Mouse (Mus musculus): ENCODE data around the gene Taf7l.

Taf7l gene

DNA sequence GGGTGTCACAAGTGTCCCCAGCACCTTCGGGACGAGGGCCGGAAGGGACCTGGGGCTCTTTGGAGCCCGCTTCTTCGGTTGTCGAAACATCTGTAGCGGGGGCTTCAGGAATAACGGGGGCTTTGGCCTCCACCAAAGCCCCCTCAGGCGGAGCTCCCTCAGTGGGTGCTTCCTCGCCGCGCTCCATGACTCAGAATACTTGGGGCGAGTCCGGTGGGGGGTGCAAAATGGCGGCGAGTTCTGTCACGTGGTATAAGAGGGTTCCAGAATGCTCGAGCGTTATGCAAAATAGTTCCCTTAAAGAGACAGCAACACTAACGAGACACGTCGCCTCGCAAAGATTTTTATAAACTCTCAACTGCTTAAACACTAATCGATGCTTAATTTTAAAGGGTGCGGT lies at the start of gene Taf7l:
Gene Taf7l (minus strand): TSS at position 201 of the 400 bp plus-strand sequence.
- DNase-seq (ENCODE audit: low spot score in 2 of 2): no peak

DNA sequence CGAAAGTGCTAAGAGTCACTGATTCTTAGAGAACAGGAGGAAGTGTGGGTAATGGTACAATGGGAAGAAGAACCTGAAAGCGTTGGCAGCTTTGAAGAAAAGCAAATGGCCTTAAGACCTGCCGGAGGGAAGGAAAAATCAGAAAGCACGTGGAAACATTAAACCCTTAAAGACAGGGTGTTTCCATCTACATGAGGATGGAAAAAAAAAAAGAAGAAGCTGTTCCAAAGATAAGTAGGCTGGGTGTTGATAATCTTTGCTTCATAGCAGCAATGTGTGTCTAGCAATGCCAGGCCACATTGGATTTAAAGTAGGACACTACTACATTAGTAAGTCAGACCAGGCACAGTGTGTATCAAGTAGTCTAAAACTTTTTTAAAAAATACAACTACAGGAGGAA lies 49.0 kb upstream of the Taf7l start:
- no peak for DNase-seq (ENCODE audit: low spot score in 2 of 2)

DNA sequence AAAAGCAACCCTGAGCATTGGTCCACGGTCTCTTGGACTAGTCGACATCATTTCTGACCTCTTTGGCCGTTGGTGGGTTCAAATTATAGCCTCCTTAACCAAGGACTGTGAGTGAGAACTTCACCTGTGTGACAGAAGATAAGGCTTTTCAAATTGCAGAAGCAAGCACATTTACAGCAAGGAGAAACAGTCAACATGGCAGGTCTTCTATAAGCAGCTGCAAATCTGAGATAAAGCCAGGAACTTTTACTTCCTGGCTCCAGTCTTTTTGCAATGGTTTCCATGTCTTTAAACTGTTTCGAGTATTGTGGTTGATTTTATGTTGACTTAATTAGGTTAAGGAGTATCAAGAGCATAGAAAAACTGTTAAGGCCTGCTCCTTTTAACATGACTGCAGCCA lies 47.5 kb upstream of the Taf7l start:
- DNase-seq (ENCODE audit: low spot score in 2 of 2): no peak

DNA sequence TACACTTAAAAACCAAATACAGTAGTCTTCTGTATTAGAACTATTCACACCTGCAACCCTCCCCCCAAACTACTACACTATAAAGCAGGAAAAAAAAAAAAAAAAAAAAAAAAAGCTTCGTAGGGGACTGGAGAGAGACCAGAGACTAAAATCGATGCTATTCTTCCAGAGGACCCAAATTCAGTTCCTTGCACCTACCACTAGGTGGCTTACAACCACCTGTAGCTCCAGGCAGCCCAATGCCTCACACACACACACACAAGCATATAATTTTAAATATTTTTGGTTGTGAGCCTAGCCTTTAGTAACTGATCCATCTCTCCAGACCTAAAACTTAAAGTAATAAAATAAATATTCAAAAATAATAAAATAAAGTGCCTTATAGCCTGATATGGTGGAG lies 33.2 kb upstream of the Taf7l start:
- no peak for DNase-seq (ENCODE audit: low spot score in 2 of 2)

DNA sequence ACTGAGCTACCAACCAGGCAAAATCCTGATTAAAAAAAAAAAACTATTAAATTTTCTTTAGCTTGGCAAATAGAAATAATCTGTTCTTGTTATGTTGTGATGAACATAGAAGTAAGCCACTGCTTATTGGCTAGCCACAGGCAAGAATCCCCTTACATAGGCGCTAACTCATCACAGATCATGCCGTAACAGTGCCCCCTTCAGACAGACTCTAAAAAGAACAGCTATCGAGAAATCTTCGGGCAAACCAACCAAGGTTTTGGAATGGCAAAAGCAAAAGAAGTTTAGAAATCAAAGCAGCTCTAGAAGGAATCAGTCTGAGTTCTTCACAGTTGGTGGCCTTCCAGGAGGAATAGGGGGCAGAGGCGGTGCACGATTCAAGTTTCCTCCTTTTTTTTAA lies 31.7 kb upstream of the Taf7l start:
- DNase-seq (ENCODE audit: low spot score in 2 of 2): no peak

DNA sequence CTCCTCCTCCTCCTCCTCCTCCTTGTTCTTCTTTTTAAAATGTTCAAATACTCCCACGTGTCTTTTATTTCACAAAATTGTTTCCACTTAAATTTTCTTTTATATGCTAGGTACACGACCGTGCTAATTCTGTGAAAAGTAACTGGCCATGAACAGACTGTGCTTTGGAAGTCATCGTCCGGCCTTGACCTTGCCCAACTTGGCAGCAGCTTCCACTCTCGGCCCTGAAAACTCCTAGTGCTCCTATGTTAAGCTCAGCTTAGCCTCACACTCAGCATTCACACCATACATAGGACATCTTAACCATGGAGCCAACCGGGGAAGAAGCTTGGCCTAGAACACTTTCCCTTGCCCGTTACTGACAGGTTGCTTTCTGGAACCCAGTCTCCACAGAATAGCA lies 24.4 kb upstream of the Taf7l start:
- DNase-seq (ENCODE audit: low spot score in 2 of 2): no peak

DNA sequence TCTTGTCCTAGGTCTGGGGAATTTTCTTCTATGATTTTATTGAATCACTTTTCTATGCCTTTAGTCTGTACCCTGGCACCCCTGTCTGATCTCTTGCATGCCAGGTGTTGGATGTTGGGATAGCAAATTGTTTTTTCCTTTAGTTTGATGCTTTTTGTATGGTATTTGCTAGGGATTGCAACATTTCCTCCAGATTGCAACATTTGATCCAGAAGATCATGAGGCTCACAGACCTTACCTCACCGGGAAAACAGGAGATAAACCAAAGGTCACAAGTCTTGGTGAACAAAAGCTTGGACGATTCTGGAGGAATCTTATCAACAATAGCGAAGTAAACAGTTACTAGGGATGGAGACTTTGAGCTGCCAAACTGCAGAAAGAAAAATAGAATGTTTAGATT lies 5.4 kb upstream of the Taf7l start:
- DNase-seq (ENCODE audit: low spot score in 2 of 2): no peak

DNA sequence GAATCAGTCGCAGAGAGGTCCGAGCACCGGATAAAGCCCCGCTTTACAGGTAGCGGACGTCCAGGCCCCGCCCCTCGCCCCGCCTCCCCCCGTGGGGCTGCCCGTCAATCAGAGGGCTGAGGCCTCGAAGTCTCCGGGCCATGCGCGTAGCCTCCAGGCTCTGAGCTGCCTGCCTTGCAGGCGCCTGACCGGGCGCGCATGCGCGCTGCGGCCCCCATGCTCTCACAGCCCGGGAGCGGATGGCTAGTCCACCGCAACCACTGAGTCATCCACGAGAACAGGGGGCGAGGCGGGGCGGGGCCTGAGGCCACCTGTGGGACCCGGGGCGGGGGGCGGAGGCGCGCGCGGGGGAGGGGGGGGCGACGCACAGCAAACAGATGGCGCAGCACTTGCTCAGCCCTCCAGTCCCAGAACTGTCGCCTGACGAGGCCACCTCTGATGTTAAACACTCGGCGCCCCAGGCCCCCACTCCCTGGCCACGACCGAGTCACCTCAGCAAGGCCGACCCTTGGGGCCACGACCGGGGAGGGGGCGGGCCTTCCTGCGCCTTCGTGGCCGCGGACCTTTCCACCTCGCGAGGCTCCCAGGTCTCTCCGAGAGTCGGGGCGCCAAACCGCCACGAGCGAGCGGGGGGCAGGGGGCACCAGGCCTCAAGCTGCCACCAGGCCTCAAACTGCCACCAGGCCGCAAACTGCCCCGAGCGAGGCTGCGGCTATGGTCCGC lies 1.1 kb downstream of the Taf7l start:
- no peak for DNase-seq (ENCODE audit: low spot score in 2 of 2)

DNA sequence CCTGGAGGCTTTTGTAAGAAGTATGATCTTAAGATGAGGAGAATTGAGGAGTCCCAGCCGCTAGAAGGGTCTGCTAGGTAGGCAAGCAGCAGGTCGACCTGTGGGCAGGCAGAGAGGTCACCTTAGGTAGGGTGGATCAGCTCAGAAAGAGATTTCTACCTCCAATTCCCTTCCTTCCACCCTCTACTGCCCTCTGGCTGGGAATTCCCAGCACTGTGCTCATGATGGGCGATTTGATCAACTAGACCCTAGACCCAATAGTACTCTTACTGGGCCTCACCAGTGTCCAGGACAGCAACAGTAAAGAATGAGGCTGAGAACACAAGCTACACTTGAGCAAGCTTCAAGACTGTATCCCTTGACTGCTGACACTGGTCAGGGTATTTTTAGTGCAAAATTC lies 49.0 kb downstream of the Taf7l start:
- no peak for DNase-seq (ENCODE audit: low spot score in 2 of 2)

DNA sequence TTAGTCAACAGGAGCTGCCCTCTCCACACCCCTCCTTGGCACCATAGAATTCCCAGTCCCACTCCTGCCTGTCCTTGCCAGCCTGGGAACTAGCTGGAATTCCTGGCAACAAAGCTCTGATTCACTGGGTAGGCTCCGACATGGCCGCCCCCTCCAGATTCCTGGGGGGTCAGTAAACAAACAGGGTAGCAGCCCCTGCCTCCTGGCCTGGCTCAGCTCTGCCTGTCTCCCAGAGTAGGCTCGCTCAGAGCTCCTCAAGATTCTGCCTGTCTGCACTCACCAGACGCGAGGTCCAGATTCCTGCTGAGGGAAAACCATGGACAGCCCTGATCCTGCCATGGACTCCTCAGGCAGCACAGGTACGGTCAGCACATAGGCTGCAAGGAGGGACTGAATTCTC lies 49.5 kb downstream of the Taf7l start:
- DNase-seq (ENCODE audit: low spot score in 2 of 2): no peak

DNA sequence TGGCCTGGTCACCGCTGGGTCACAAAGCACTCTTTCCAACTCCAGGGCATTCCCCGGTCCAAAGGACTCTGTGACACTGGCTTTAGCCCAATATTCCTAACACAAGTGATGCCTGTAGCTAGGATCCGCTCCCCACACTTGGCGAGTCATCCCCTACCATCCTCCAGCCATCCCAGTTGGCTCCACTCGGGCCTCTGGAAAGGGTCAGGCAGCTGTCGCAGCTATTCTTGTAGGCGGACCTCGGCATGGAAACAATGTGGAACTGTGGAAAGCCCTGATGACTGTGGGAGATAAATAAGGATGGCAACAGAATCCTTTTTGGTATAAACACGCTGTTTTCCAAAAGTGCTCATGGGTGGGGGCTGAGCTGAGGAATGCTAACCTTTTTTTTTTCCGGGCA lies 50.5 kb downstream of the Taf7l start:
- no peak for DNase-seq (ENCODE audit: low spot score in 2 of 2)

DNA sequence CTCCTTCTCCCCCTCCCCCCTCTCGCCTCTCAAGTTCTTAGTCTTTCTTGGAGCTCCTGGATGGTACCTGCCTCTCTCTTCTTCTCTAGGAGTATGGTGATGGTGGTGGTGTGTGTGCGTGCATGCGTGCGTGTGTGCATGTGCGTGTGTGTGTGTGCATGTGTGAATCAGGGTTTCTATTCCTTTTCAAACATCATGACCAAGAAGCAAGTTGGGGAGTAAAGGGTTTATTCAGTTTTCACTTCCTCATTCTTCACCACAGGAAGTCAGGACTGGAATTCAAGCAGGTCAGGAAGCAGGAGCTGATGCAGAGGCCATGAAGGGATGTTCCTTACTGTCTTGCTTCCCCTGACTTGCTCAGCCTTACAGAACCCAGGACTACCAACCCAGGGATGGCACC lies 52.0 kb downstream of the Taf7l start:
- no peak for DNase-seq (ENCODE audit: low spot score in 2 of 2)

DNA sequence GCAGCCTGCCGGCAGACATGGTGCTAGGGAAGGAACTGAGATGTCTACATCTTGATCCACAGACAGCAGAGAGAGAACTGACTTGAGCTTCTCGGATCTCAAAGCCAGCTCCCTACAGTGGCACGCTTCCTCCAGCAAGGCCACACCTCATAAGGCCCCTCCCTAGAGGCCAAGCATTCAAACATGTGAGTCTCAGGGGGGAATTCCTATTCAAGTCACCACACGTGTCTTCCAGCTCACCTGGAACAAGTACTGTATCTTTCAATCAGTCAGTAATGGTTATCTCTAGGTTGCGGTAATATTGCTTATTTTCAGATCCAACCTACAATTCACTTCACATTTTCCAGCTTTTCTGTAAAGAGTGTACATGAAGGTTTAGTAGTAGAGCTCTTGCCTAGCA lies 56.2 kb downstream of the Taf7l start:
- DNase-seq (ENCODE audit: low spot score in 2 of 2): no peak

DNA sequence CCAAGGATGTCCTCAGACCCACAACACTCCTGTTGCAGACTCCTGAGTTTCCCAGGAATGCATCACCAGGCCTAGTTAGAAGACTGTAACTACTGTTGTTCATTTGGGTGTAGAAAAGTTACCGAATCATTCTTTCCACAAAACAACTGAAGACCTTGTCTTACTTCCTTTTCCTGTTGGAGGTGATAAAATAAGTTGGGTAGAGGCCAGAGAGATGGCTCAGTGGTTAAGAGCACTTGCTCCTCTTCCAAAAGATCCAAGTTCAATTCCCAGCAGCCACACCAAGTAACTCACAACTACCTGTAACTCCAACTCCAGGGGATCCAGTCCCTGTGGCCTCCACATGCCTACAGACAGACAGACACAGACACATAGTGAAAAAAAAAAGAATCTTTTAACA lies 64.2 kb downstream of the Taf7l start:
- DNase-seq (ENCODE audit: low spot score in 2 of 2): no peak
